Mouse (Mus musculus) ovary, postnatal 10 days (tissue): ENCODE data around the gene Carm1.
"Not testable (repeated sequence)": the region's sequence is repeated elsewhere in the genome, so short reads cannot be mapped to it uniquely, and the experiment has no call there.

Source experiments
- DNase-seq: peaks from one replicate; pipeline ENCODE4 v3.0.0; 2022; ENCODE audit warnings: low spot score

Gene Carm1

GRCm38 (mm10) chr9:21537009-21537408 is 9.7 kb upstream of the Carm1 start:
- DNase-seq, result no peak

- DNase-seq, result no peak
Observed at GRCm38 (mm10) chr9:21539981-21540753, 6.5 kb upstream of the Carm1 start.

GRCm38 (mm10) chr9:21542001-21542400 is 4.7 kb upstream of the Carm1 start:
- DNase-seq, result not testable (repeated sequence)

- no peak for DNase-seq
Observed at GRCm38 (mm10) chr9:21545351-21545915, 1.3 kb upstream of the Carm1 start.

GRCm38 (mm10) chr9:21545916-21546788 is 542 bp upstream of the Carm1 start:
- peak; percentile 97 for DNase-seq

- peak; percentile 57 for DNase-seq
Observed at GRCm38 (mm10) chr9:21547075-21547941, 614 bp downstream of the Carm1 start.

- no peak for DNase-seq
Observed at GRCm38 (mm10) chr9:21551049-21551448, 4.4 kb downstream of the Carm1 start.

- no peak for DNase-seq
Observed at GRCm38 (mm10) chr9:21553607-21554273, 7.0 kb downstream of the Carm1 start.

- DNase-seq, result no peak
Observed at GRCm38 (mm10) chr9:21555198-21555742, 8.6 kb downstream of the Carm1 start.

GRCm38 (mm10) chr9:21556996-21557395 is 10.3 kb downstream of the Carm1 start:
- no peak for DNase-seq

GRCm38 (mm10) chr9:21557556-21557955 is 10.9 kb downstream of the Carm1 start:
- DNase-seq, result no peak

- no peak for DNase-seq
Observed at GRCm38 (mm10) chr9:21558366-21558765, 11.7 kb downstream of the Carm1 start.

GRCm38 (mm10) chr9:21559151-21559550 is 12.5 kb downstream of the Carm1 start:
- DNase-seq, result no peak

- no peak for DNase-seq
Observed at GRCm38 (mm10) chr9:21564420-21564819, 17.7 kb downstream of the Carm1 start.

- no peak for DNase-seq
Observed at GRCm38 (mm10) chr9:21565004-21565586, 18.4 kb downstream of the Carm1 start.

GRCm38 (mm10) chr9:21566538-21566937 is 19.8 kb downstream of the Carm1 start:
- DNase-seq, result no peak

- no peak for DNase-seq
Observed at GRCm38 (mm10) chr9:21567051-21567450, 20.4 kb downstream of the Carm1 start.

- no peak for DNase-seq
Observed at GRCm38 (mm10) chr9:21568657-21569255, 22.1 kb downstream of the Carm1 start.

- no peak for DNase-seq
Observed at GRCm38 (mm10) chr9:21574012-21574801, 27.5 kb downstream of the Carm1 start.
